Mouse (Mus musculus) heart, embryonic 16.5 days (tissue): Measurements from ENCODE around the gene Mrps2. TPM values are rescaled to one million over a fixed set of nuclear protein-coding genes. Genes with fewer than 3 reads are reported as not detected.

ENCODE experiments used
- ATAC-seq: fragments of 200-750 bp; cut with Nextera tagmentation; replicated peaks from 2 replicates; pipeline ENCODE4 v1.8.0; 2017; ENCODE audit warnings: moderate number of reproducible peaks; ENCODE audit not compliant: insufficient read depth, low FRiP score; ENCODE audit errors: extremely low read depth
- H3K27ac ChIP-seq: fragments of 300-500 bp; sonication (generic); 2 replicates; pipeline ENCODE4 v1.5.1; 2014; ENCODE audit warnings: mild to moderate bottlenecking, low read length, control low read depth, moderate library complexity
- H3K27me3 ChIP-seq: fragments of 300-500 bp; sonication (generic); 2 replicates; pipeline ENCODE4 v1.6.1; 2014; ENCODE audit warnings: low read length, mixed read lengths; ENCODE audit not compliant: control insufficient read depth, insufficient read depth
- H3K36me3 ChIP-seq: fragments of 300-500 bp; sonication (generic); 2 replicates; pipeline ENCODE4 v1.6.1; 2014; ENCODE audit not compliant: control insufficient read depth, insufficient read depth
- H3K4me1 ChIP-seq: fragments of 300-500 bp; sonication (generic); 2 replicates; pipeline ENCODE4 v1.6.1; 2014; ENCODE audit warnings: low read length, mixed read lengths; ENCODE audit not compliant: control insufficient read depth, insufficient read depth
- H3K4me2 ChIP-seq: fragments of 300-500 bp; sonication (generic); 2 replicates; pipeline ENCODE4 v1.6.1; 2014; ENCODE audit warnings: low read depth, mild to moderate bottlenecking, control low read depth, low read length
- H3K4me3 ChIP-seq: fragments of 300-500 bp; sonication (generic); 2 replicates; pipeline ENCODE4 v1.5.1; 2014; ENCODE audit warnings: mild to moderate bottlenecking, control low read depth, low read length
- H3K9ac ChIP-seq: fragments of 300-500 bp; sonication (generic); 2 replicates; pipeline ENCODE4 v1.6.1; 2014; ENCODE audit warnings: low read length, control low read depth
- H3K9me3 ChIP-seq: fragments of 300-500 bp; sonication (generic); replicated peaks from 2 replicates; pipeline ENCODE4 v1.6.1; 2016; ENCODE audit warnings: low read length; ENCODE audit not compliant: control insufficient read depth
- WGBS: fragments of 180-500 bp; shearing (Covaris S2); extraction: QIAGEN DNeasy Blood & Tissue Kit; methylation state at CpG from one replicate; pipeline ENCODE4 v1.1.7; 2014; 5-methylcytosine and 5-hydroxymethylcytosine counted together
- polyA plus RNA-seq: library from polyadenylated mRNA; unstranded; fragments of >200 nt; fragmentation: Nextera tagmentation; extraction: Ambion mirVana; gene quantifications from 2 replicates; pipeline ENCODE4 v1.2.1, GENCODE M21; 2015

Gene Mrps2
- polyA plus RNA-seq, 1 experiment from 2014 or later = 52.7 TPM

DNA sequence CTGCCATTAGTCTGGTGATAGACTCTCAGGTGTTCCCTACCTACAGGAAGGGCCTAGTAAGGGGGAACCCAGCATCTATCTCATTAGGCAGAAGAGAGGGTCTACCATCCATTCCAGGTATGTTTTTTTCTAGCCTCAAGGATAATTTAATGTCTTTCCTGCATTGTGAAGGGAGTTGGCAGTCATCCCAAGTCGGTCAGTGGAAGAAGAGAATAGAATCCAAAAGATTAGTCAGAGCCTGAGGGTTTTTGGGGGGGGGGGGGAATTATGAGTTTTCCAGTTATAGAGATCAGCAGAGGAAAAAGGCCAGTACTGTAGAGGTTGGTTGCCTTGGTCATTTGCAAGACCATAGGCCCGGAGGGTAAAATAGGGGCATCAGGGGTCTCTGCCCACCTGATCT, 26.7 kb downstream of the Mrps2 start:
- H3K4me1 ChIP-seq = no peaks in the 10 kb centered on the region
- no peak overlapping the region for H3K27ac ChIP-seq
- H3K9me3 ChIP-seq = no peaks in the 10 kb centered on the region
- H3K27me3 ChIP-seq = no peaks in the 10 kb centered on the region
- H3K4me2 ChIP-seq = no peak overlapping the region
- H3K9ac ChIP-seq = no peak overlapping the region
- no peak for ATAC-seq
- H3K4me3 ChIP-seq = no peak overlapping the region
- WGBS = 65% methylated on average over 2 of the region's 2 CpGs
- no peaks in the 10 kb centered on the region for H3K36me3 ChIP-seq

DNA sequence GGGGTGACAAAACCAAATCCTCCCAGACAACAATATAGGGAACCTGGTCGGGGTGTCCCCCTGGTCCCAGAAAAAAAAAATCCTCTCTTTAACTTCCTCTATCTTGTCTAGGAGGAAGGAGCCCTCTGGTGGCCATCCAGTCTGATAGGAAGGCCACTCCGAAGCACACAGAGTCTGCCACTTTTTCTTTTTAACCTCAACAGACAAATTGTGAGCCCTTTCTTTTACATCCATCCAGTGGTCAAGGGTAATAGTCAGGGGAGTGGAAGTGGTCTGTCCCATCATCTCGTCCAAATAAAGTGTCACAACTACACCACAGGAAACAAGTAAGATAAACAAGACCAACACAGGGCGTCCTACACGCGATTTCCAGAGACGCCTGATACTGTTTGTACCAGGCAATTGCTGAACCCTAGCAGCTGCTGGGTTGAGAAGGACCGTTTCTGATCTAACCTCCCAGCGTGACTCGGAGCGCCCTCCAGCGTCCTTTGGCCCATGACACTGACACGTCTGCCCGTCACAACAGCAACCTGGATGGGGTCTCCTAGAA, 27.4 kb downstream of the Mrps2 start:
- WGBS = 75% methylated on average over 14 of the region's 14 CpGs
- Histone ChIP-seq H3K9me3 (no peaks in the 10 kb centered on the region), H3K27me3 (no peaks in the 10 kb centered on the region), H3K4me2 (no peak overlapping the region), H3K36me3 (no peaks in the 10 kb centered on the region), H3K9ac (no peak overlapping the region), H3K4me1 (no peaks in the 10 kb centered on the region), H3K27ac (no peak overlapping the region), H3K4me3 (no peak overlapping the region)
- ATAC-seq = no peak

- 75% methylated on average over 16 of the region's 16 CpGs for WGBS
- Histone ChIP-seq H3K4me2 (no peak overlapping the region), H3K9me3 (no peaks in the 10 kb centered on the region), H3K4me3 (no peak overlapping the region), H3K27ac (no peak overlapping the region), H3K36me3 (no peaks in the 10 kb centered on the region), H3K9ac (no peak overlapping the region), H3K4me1 (no peaks in the 10 kb centered on the region), H3K27me3 (no peaks in the 10 kb centered on the region)
- no peak for ATAC-seq
Observed at GRCm38 (mm10) chr2:28495801-28496595, 28.1 kb downstream of the Mrps2 start.

GRCm38 (mm10) chr2:28496671-28497070, 28.8 kb downstream of the Mrps2 start, which contains the start of gene Gbgt1:
Gene Gbgt1, plus strand, starts transcription at chr2:28496891.
- Histone ChIP-seq H3K9me3 (no peaks in the 10 kb centered on the region), H3K4me1 (no peaks in the 10 kb centered on the region), H3K27ac (no peak within 1 kb of the TSS), H3K9ac (no peak within 1 kb of the TSS), H3K4me2 (no peak within 1 kb of the TSS), H3K27me3 (no peaks in the 10 kb centered on the region), H3K4me3 (no peak within 1 kb of the TSS), H3K36me3 (no peaks in the 10 kb centered on the region)
- no peak for ATAC-seq
- 74% methylated on average over 5 of the region's 5 CpGs for WGBS

- Histone ChIP-seq H3K27me3 (no peaks in the 10 kb centered on the region), H3K4me1 (no peaks in the 10 kb centered on the region), H3K27ac (no peak overlapping the region), H3K4me2 (no peak overlapping the region), H3K36me3 (no peaks in the 10 kb centered on the region), H3K9me3 (no peaks in the 10 kb centered on the region), H3K9ac (no peak overlapping the region), H3K4me3 (no peak overlapping the region)
- WGBS = 73% methylated on average over 5 of the region's 5 CpGs
- no peak for ATAC-seq
Observed at GRCm38 (mm10) chr2:28497561-28497960, 29.7 kb downstream of the Mrps2 start.

GRCm38 (mm10) chr2:28498431-28498830, 30.6 kb downstream of the Mrps2 start:
- H3K27me3 ChIP-seq = no peaks in the 10 kb centered on the region
- H3K36me3 ChIP-seq = no peaks in the 10 kb centered on the region
- WGBS = 69% methylated on average over 4 of the region's 4 CpGs
- no peaks in the 10 kb centered on the region for H3K4me1 ChIP-seq
- H3K9me3 ChIP-seq = no peaks in the 10 kb centered on the region
- no peak overlapping the region for H3K9ac ChIP-seq
- no peak overlapping the region for H3K4me2 ChIP-seq
- no peak overlapping the region for H3K4me3 ChIP-seq
- no peak for ATAC-seq
- no peak overlapping the region for H3K27ac ChIP-seq

GRCm38 (mm10) chr2:28502987-28503386, 35.1 kb downstream of the Mrps2 start:
- WGBS = 69% methylated on average over 10 of the region's 10 CpGs
- no peak overlapping the region for H3K4me3 ChIP-seq
- H3K4me1 ChIP-seq = no peaks in the 10 kb centered on the region
- no peaks in the 10 kb centered on the region for H3K36me3 ChIP-seq
- no peak overlapping the region for H3K4me2 ChIP-seq
- H3K27me3 ChIP-seq = no peaks in the 10 kb centered on the region
- no peaks in the 10 kb centered on the region for H3K9me3 ChIP-seq
- H3K9ac ChIP-seq = no peak overlapping the region
- no peak overlapping the region for H3K27ac ChIP-seq
- no peak for ATAC-seq

- no peak overlapping the region for H3K4me2 ChIP-seq
- no peak for ATAC-seq
- WGBS = 87% methylated on average over 13 of the region's 13 CpGs
Observed at GRCm38 (mm10) chr2:28504676-28505075, 36.8 kb downstream of the Mrps2 start.

DNA sequence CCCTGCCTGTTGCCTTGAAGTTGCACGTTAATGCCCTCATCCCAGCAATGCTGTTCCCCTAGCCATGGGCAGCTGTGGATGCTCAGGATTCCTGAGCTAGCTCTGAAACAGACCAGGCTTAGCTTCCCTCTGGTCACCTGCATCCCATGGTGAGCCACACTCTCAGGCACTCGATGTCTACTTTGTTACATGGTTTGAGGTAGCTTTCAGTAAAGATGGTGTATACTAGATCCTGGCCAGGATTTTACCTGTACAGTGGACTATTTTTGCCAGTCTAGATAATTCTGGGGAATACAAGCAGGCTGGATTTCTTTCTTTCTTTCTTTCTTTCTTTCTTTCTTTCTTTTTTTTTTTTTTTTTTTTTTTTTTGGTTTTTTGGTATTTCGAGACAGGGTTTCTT, 37.9 kb downstream of the Mrps2 start, which contains the start of gene Gm10134:
TSS of gene Gm10134 (plus strand) at position 301 of the 400 bp plus-strand sequence.
- Histone ChIP-seq H3K36me3 (no peaks in the 10 kb centered on the region), H3K9me3 (no peaks in the 10 kb centered on the region), H3K9ac (no peak within 1 kb of the TSS), H3K4me2 (no peak within 1 kb of the TSS), H3K27ac (no peak within 1 kb of the TSS), H3K4me1 (no peaks in the 10 kb centered on the region), H3K27me3 (no peaks in the 10 kb centered on the region), H3K4me3 (no peak within 1 kb of the TSS)
- 50% methylated on average over 3 of the region's 3 CpGs for WGBS
- ATAC-seq = no peak

More at GRCm38 (mm10) chr2:28504676-28505075, 36.8 kb downstream of the Mrps2 start:
- Histone ChIP-seq H3K27ac (no peak overlapping the region), H3K27me3 (no peaks in the 10 kb centered on the region), H3K36me3 (no peaks in the 10 kb centered on the region), H3K4me1 (no peaks in the 10 kb centered on the region), H3K9ac (no peak overlapping the region), H3K9me3 (no peaks in the 10 kb centered on the region), H3K4me3 (no peak overlapping the region)
